Mouse (Mus musculus): Measurements from ENCODE around the gene Slc23a4.

DNA sequence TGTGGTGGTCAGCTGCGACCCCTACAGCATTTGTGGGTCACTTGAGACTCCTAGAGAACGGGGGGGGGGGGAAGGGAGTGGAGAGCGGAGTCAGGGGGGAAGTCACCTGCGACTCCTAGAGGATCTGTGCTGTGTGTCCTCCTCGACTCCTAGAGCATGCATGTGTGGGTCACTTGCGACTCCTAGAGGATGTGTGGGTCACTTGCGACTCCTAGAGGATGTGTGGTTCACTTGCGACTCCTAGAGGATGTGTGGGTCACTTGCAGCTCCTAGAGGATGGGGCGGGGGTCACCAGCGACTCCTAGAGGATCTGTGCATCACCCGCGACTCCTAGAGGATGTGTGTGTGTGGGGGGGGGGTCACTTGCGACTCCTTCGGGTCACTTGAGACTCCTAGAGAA is 66.3 kb downstream of the Slc23a4 start:
- no peak for TF ChIP-seq POLR2A (IDR thresholded peaks at IDR 0.05; ENCODE audit: borderline replicate concordance, control insufficient read depth, low read depth, low read length)
- peak; percentile 91 for TF ChIP-seq CTCF (IDR thresholded peaks at IDR 0.05; ENCODE audit: control insufficient read depth, insufficient read depth, low read length)
